Mouse (Mus musculus) heart, embryonic 11.5 days (tissue): Measurements from ENCODE around the gene Creb3. TPM values are rescaled to one million over a fixed set of nuclear protein-coding genes. Genes with fewer than 3 reads are reported as not detected.

Source experiments
- ATAC-seq: fragments of 200-750 bp; cut with Nextera tagmentation; replicated peaks from 2 replicates; pipeline ENCODE4 v1.8.0; 2017; ENCODE audit warnings: moderate library complexity; ENCODE audit not compliant: insufficient number of reproducible peaks, low FRiP score, low TSS enrichment
- H3K27ac ChIP-seq: fragments of 300-500 bp; sonication (generic); 2 replicates; pipeline ENCODE4 v1.5.1; 2014; ENCODE audit warnings: mild to moderate bottlenecking, low read depth, low read length
- H3K27me3 ChIP-seq: fragments of 300-500 bp; sonication (generic); 2 replicates; pipeline ENCODE4 v1.6.1; 2014; ENCODE audit warnings: mild to moderate bottlenecking, low read length, mixed read lengths; ENCODE audit not compliant: control insufficient read depth, insufficient read depth
- H3K36me3 ChIP-seq: fragments of 300-500 bp; sonication (generic); 2 replicates; pipeline ENCODE4 v1.6.1; 2014; ENCODE audit warnings: mild to moderate bottlenecking, low read length, moderate library complexity, mixed read lengths; ENCODE audit not compliant: control insufficient read depth, insufficient read depth
- H3K4me1 ChIP-seq: fragments of 300-500 bp; sonication (generic); 2 replicates; pipeline ENCODE4 v1.6.1; 2014; ENCODE audit warnings: low read length; ENCODE audit not compliant: control insufficient read depth, insufficient read depth
- H3K4me2 ChIP-seq: fragments of 300-500 bp; sonication (generic); 2 replicates; pipeline ENCODE4 v1.6.1; 2014; ENCODE audit warnings: mild to moderate bottlenecking, moderate library complexity
- H3K4me3 ChIP-seq: fragments of 300-500 bp; sonication (generic); 2 replicates; pipeline ENCODE4 v1.5.1; 2014; ENCODE audit warnings: low read depth, low read length
- H3K9ac ChIP-seq: fragments of 300-500 bp; sonication (generic); 2 replicates; pipeline ENCODE4 v1.6.1; 2014; ENCODE audit warnings: mild to moderate bottlenecking, low read depth, low read length, moderate library complexity
- H3K9me3 ChIP-seq: fragments of 300-500 bp; sonication (generic); replicated peaks from 2 replicates; pipeline ENCODE4 v1.6.1; 2016; ENCODE audit warnings: low read length; ENCODE audit not compliant: control insufficient read depth
- WGBS: fragments of 180-500 bp; shearing (Covaris S2); extraction: QIAGEN DNeasy Blood & Tissue Kit; methylation state at CpG from one replicate; pipeline ENCODE4 v1.1.7; 2014; ENCODE audit not compliant: insufficient replicate concordance; 5-methylcytosine and 5-hydroxymethylcytosine counted together
- polyA plus RNA-seq: library from polyadenylated mRNA; unstranded; fragments of >200 nt; fragmentation: Nextera tagmentation; extraction: Ambion mirVana; gene quantifications from 2 replicates; pipeline ENCODE4 v1.2.1, GENCODE M21; 2014

Gene Creb3
- polyA plus RNA-seq, 1 experiment from 2014 or later, result 59.7 TPM

GRCm38 (mm10) chr4:43528487-43528886 is 33.6 kb upstream of the Creb3 start:
- WGBS, result 80% methylated on average over 9 of the region's 9 CpGs
- no peak overlapping the region for H3K9ac ChIP-seq
- peaks cover 16% of the 10 kb centered on the region for H3K4me1 ChIP-seq
- no peak for ATAC-seq
- H3K4me3 ChIP-seq, result no peak overlapping the region
- no peak overlapping the region for H3K4me2 ChIP-seq
- H3K9me3 ChIP-seq, result no peaks in the 10 kb centered on the region
- peaks cover 22% of the 10 kb centered on the region for H3K36me3 ChIP-seq
- H3K27me3 ChIP-seq, result peaks cover 4% of the 10 kb centered on the region; the same call in 1 of the 2 replicates
- no peak overlapping the region for H3K27ac ChIP-seq

GRCm38 (mm10) chr4:43530081-43530501 is 32.0 kb upstream of the Creb3 start:
- WGBS, result 48% methylated on average over 8 of the region's 8 CpGs
- H3K9ac ChIP-seq, result no peak overlapping the region
- peaks cover 29% of the 10 kb centered on the region for H3K36me3 ChIP-seq
- no peak overlapping the region for H3K4me2 ChIP-seq
- H3K9me3 ChIP-seq, result no peaks in the 10 kb centered on the region
- no peaks in the 10 kb centered on the region; the same call in 1 of the 2 replicates for H3K27me3 ChIP-seq
- no peak overlapping the region for H3K27ac ChIP-seq
- no peak for ATAC-seq
- H3K4me3 ChIP-seq, result no peak overlapping the region
- H3K4me1 ChIP-seq, result peaks cover 11% of the 10 kb centered on the region

GRCm38 (mm10) chr4:43530581-43530980 is 31.6 kb upstream of the Creb3 start:
- Histone ChIP-seq H3K27me3 (no peaks in the 10 kb centered on the region; the same call in 1 of the 2 replicates), H3K4me1 (peaks cover 11% of the 10 kb centered on the region), H3K9ac (no peak overlapping the region), H3K9me3 (no peaks in the 10 kb centered on the region), H3K4me2 (no peak overlapping the region), H3K27ac (no peak overlapping the region), H3K36me3 (peaks cover 34% of the 10 kb centered on the region), H3K4me3 (no peak overlapping the region)
- WGBS, result 18% methylated on average over 7 of the region's 7 CpGs
- ATAC-seq, result no peak

GRCm38 (mm10) chr4:43533270-43533669 is 28.9 kb upstream of the Creb3 start:
- H3K4me3 ChIP-seq, result no peak overlapping the region
- no peaks in the 10 kb centered on the region for H3K9me3 ChIP-seq
- no peak overlapping the region for H3K4me2 ChIP-seq
- H3K9ac ChIP-seq, result no peak overlapping the region
- peaks cover 59% of the 10 kb centered on the region for H3K36me3 ChIP-seq
- ATAC-seq, result no peak
- H3K4me1 ChIP-seq, result peaks cover 11% of the 10 kb centered on the region
- H3K27ac ChIP-seq, result no peak overlapping the region
- no peaks in the 10 kb centered on the region for H3K27me3 ChIP-seq
- WGBS, result 79% methylated on average over 9 of the region's 9 CpGs

GRCm38 (mm10) chr4:43535628-43536027 is 26.5 kb upstream of the Creb3 start:
- Histone ChIP-seq H3K27me3 (no peaks in the 10 kb centered on the region), H3K4me1 (peaks cover 7% of the 10 kb centered on the region), H3K4me2 (no peak overlapping the region), H3K27ac (no peak overlapping the region), H3K4me3 (no peak overlapping the region), H3K9ac (no peak overlapping the region), H3K9me3 (no peaks in the 10 kb centered on the region), H3K36me3 (peaks cover 80% of the 10 kb centered on the region)
- ATAC-seq, result no peak
- WGBS, result 93% methylated on average over 8 of the region's 8 CpGs

GRCm38 (mm10) chr4:43536031-43536430 is 26.1 kb upstream of the Creb3 start:
- Histone ChIP-seq H3K4me2 (no peak overlapping the region), H3K9me3 (no peaks in the 10 kb centered on the region), H3K9ac (no peak overlapping the region), H3K27me3 (no peaks in the 10 kb centered on the region), H3K4me1 (peaks cover 4% of the 10 kb centered on the region), H3K4me3 (no peak overlapping the region), H3K27ac (no peak overlapping the region), H3K36me3 (peaks cover 78% of the 10 kb centered on the region)
- no peak for ATAC-seq
- WGBS, result 90% methylated on average over 9 of the region's 9 CpGs

- Histone ChIP-seq H3K9ac (no peak overlapping the region), H3K27me3 (no peaks in the 10 kb centered on the region), H3K9me3 (no peaks in the 10 kb centered on the region), H3K36me3 (peaks cover 86% of the 10 kb centered on the region), H3K27ac (no peak overlapping the region), H3K4me3 (no peak overlapping the region), H3K4me2 (no peak overlapping the region), H3K4me1 (no peaks in the 10 kb centered on the region)
- ATAC-seq, result no peak
- WGBS, result 76% methylated on average over 3 of the region's 3 CpGs
These were observed 20.1 kb upstream of the Creb3 start for GRCm38 (mm10) chr4:43542044-43542443.

- Histone ChIP-seq H3K9ac (no peak overlapping the region), H3K4me1 (no peaks in the 10 kb centered on the region), H3K9me3 (no peaks in the 10 kb centered on the region), H3K36me3 (peaks cover 91% of the 10 kb centered on the region), H3K27ac (no peak overlapping the region), H3K4me3 (no peak overlapping the region), H3K27me3 (no peaks in the 10 kb centered on the region), H3K4me2 (no peak overlapping the region)
- 85% methylated on average over 12 of the region's 12 CpGs for WGBS
- ATAC-seq, result no peak
These were observed 15.6 kb upstream of the Creb3 start for GRCm38 (mm10) chr4:43546375-43547047.

GRCm38 (mm10) chr4:43547160-43547559 is 15.0 kb upstream of the Creb3 start:
- no peak for ATAC-seq
- Histone ChIP-seq H3K4me1 (no peaks in the 10 kb centered on the region), H3K9me3 (peaks cover under 1% of the 10 kb centered on the region; the same call in 1 of the 2 replicates), H3K4me3 (no peak overlapping the region), H3K27me3 (no peaks in the 10 kb centered on the region), H3K9ac (no peak overlapping the region), H3K36me3 (peaks cover 91% of the 10 kb centered on the region), H3K27ac (no peak overlapping the region), H3K4me2 (no peak overlapping the region)
- 92% methylated on average over 8 of the region's 8 CpGs for WGBS
